Mouse (Mus musculus) neural tube, embryonic 12.5 days (tissue): ENCODE data around the gene Gpr87. TPM values are rescaled to one million over a fixed set of nuclear protein-coding genes. Genes with fewer than 3 reads are reported as not detected.

Experiments used
- ATAC-seq: fragments of 200-750 bp; cut with Nextera tagmentation; 2 replicates; pipeline ENCODE4 v1.8.0; 2017; ENCODE audit warnings: low read depth, mild to moderate bottlenecking, moderate TSS enrichment, moderate library complexity; ENCODE audit not compliant: low FRiP score
- H3K27ac ChIP-seq: fragments of 300-500 bp; sonication (generic); 2 replicates; pipeline ENCODE4 v1.5.1; 2016
- H3K27me3 ChIP-seq: fragments of 300-500 bp; sonication (generic); replicated peaks from 2 replicates; pipeline ENCODE4 v1.6.1; 2016; ENCODE audit warnings: mild to moderate bottlenecking
- H3K36me3 ChIP-seq: fragments of 300-500 bp; sonication (generic); 2 replicates; pipeline ENCODE4 v1.6.1; 2016; ENCODE audit warnings: mild to moderate bottlenecking
- H3K4me1 ChIP-seq: fragments of 300-500 bp; sonication (generic); 2 replicates; pipeline ENCODE4 v1.6.1; 2016
- H3K4me2 ChIP-seq: fragments of 300-500 bp; sonication (generic); replicated peaks from 2 replicates; pipeline ENCODE4 v1.6.1; 2016; ENCODE audit warnings: mild to moderate bottlenecking
- H3K4me3 ChIP-seq: fragments of 300-500 bp; sonication (generic); 2 replicates; pipeline ENCODE4 v1.5.1; 2016
- H3K9ac ChIP-seq: fragments of 300-500 bp; sonication (generic); 2 replicates; pipeline ENCODE4 v1.6.1; 2016; ENCODE audit warnings: mild to moderate bottlenecking
- H3K9me3 ChIP-seq: fragments of 300-500 bp; sonication (generic); 2 replicates; pipeline ENCODE4 v1.6.1; 2016; ENCODE audit warnings: mild to moderate bottlenecking
- WGBS: fragments of 180-500 bp; shearing (Covaris S2); methylation state at CpG from one replicate; pipeline ENCODE4 v1.1.7; 2016; 5-methylcytosine and 5-hydroxymethylcytosine counted together
- polyA plus RNA-seq: library from polyadenylated mRNA; unstranded; fragments of >200 nt; fragmentation: Nextera tagmentation; extraction: Ambion mirVana; gene quantifications from 2 replicates; pipeline ENCODE4 v1.2.1, GENCODE M21; 2016

Gpr87 gene
- polyA plus RNA-seq, 1 experiment from 2014 or later, result 0.24 TPM

DNA sequence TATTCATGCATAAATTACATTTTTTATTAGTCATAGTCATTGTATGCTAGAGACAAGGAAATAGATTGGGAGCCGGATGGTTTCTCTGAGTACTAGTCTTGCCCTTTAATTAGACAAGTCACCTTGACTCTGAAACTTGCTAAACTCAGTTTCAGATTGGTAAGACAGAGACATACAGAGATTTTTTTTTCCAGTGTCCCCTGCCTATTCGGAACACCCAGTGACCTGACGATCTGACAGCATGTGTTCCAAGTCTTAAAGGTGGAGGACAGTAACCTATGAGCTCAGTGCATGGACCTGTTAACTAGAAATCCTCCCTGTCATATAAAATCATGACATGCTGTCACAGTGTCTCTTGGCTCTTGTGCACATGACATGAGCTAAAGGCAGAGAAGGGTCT, 65.4 kb downstream of the Gpr87 start:
- no peaks in the 10 kb centered on the region for H3K36me3 ChIP-seq
- no peaks in the 10 kb centered on the region for H3K9me3 ChIP-seq
- no peak overlapping the region for H3K4me3 ChIP-seq
- H3K27ac ChIP-seq, result no peak overlapping the region
- H3K4me1 ChIP-seq, result no peaks in the 10 kb centered on the region
- WGBS, result 83% methylated on average over 3 of the region's 3 CpGs
- no peaks in the 10 kb centered on the region for H3K27me3 ChIP-seq
- H3K4me2 ChIP-seq, result no peak overlapping the region
- ATAC-seq, result no peak
- no peak overlapping the region for H3K9ac ChIP-seq

Other genes with a start within 250 kb of the Gpr87 start
- gene Med12l, start 189.3 kb downstream of the Gpr87 start, polyA plus RNA-seq, result 3.9 and 4.5 TPM in 2 replicates
- gene Gpr171, start 93.3 kb downstream of the Gpr87 start, polyA plus RNA-seq, result 0.92 and 0.96 TPM in 2 replicates
- gene P2ry14, start 41.5 kb downstream of the Gpr87 start, polyA plus RNA-seq, result 2.4 and 3.4 TPM in 2 replicates
- gene P2ry13, start 15.8 kb upstream of the Gpr87 start, polyA plus RNA-seq, result 1.1 and 1.4 TPM in 2 replicates
- gene P2ry12, start 67.8 kb upstream of the Gpr87 start, polyA plus RNA-seq, result 4.5 and 5.4 TPM in 2 replicates
- gene Igsf10, start 149.3 kb upstream of the Gpr87 start, polyA plus RNA-seq, result 3.4 and 3.5 TPM in 2 replicates